Mouse (Mus musculus) heart, postnatal 14 days (tissue): Measurements from ENCODE around the gene Gm20388. TPM values are rescaled to one million over a fixed set of nuclear protein-coding genes. Genes with fewer than 3 reads are reported as not detected.

Source experiments
- DNase-seq, 2 experiments: peaks; one replicate each; pipeline ENCODE4 v3.0.0; 2021 to 2022
- intact Hi-C: fragments of 180-260 bp; cut with DNase I; formaldehyde crosslinking; loops from one replicate; pipeline ENCODE4 v1.15.1; 2025
- total RNA-seq, 2 experiments: library from RNA; stranded (reverse); gene quantifications; 2 replicates each; pipeline ENCODE4 v1.2.3; 2021

The Gm20388 gene
- total RNA-seq, 2 experiments from 2014 or later = 0.24 TPM; not detected in 1

GRCm38 (mm10) chr8:120004154-120004702 lies 93.6 kb downstream of the Gm20388 start:
- intact Hi-C loops = no loop called here
- DNase-seq = peak; percentile 60 to 65

- no peak for DNase-seq
- intact Hi-C loops = no loop called here
These were observed 94.2 kb downstream of the Gm20388 start for GRCm38 (mm10) chr8:120004705-120005381.

- intact Hi-C loops = no loop called here
- DNase-seq = peak in 1 of 2 experiments; percentile 44
These were observed 96.1 kb downstream of the Gm20388 start for GRCm38 (mm10) chr8:120006645-120007160.

- DNase-seq = no peak
- intact Hi-C loops = no loop called here
These were observed 96.5 kb downstream of the Gm20388 start for GRCm38 (mm10) chr8:120007178-120007577.

- DNase-seq = no peak
- intact Hi-C loops = no loop called here
These were observed 98.6 kb downstream of the Gm20388 start for GRCm38 (mm10) chr8:120009284-120009683.

- no peak for DNase-seq
- intact Hi-C loops = no loop called here
These were observed 101.8 kb downstream of the Gm20388 start for GRCm38 (mm10) chr8:120012491-120012890.

GRCm38 (mm10) chr8:120012927-120013326 lies 102.3 kb downstream of the Gm20388 start:
- intact Hi-C loops = no loop called here
- no peak for DNase-seq

- DNase-seq = no peak
- intact Hi-C loops = no loop called here
These were observed 103.8 kb downstream of the Gm20388 start for GRCm38 (mm10) chr8:120014267-120015023.

GRCm38 (mm10) chr8:120015916-120016315 lies 105.3 kb downstream of the Gm20388 start:
- intact Hi-C loops = no loop called here
- DNase-seq = no peak

GRCm38 (mm10) chr8:120016424-120016823 lies 105.8 kb downstream of the Gm20388 start:
- DNase-seq = no peak
- intact Hi-C loops = no loop called here

- intact Hi-C loops = no loop called here
- no peak for DNase-seq
These were observed 106.7 kb downstream of the Gm20388 start for GRCm38 (mm10) chr8:120017349-120017748.

- DNase-seq = no peak
- intact Hi-C loops = no loop called here
These were observed 107.1 kb downstream of the Gm20388 start for GRCm38 (mm10) chr8:120017786-120018185.

GRCm38 (mm10) chr8:120018379-120018778 lies 107.7 kb downstream of the Gm20388 start:
- DNase-seq = no peak
- intact Hi-C loops = no loop called here

GRCm38 (mm10) chr8:120019297-120019696 lies 108.7 kb downstream of the Gm20388 start:
- intact Hi-C loops = no loop called here
- DNase-seq = no peak

GRCm38 (mm10) chr8:120020298-120020697 lies 109.7 kb downstream of the Gm20388 start:
- intact Hi-C loops = no loop called here
- no peak for DNase-seq

- intact Hi-C loops = no loop called here
- no peak for DNase-seq
These were observed 115.6 kb downstream of the Gm20388 start for GRCm38 (mm10) chr8:120026199-120026598.

GRCm38 (mm10) chr8:120026991-120027390 lies 116.3 kb downstream of the Gm20388 start:
- intact Hi-C loops = no loop called here
- DNase-seq = no peak

- intact Hi-C loops = no loop called here
- DNase-seq = no peak
These were observed 119.8 kb downstream of the Gm20388 start for GRCm38 (mm10) chr8:120030447-120030846.

- no peak for DNase-seq
- intact Hi-C loops = no loop called here
These were observed 122.0 kb downstream of the Gm20388 start for GRCm38 (mm10) chr8:120032549-120033208.

GRCm38 (mm10) chr8:120034471-120034870 lies 123.8 kb downstream of the Gm20388 start:
- intact Hi-C loops = no loop called here
- no peak for DNase-seq

GRCm38 (mm10) chr8:120036111-120036510 lies 125.5 kb downstream of the Gm20388 start:
- DNase-seq = no peak

More at GRCm38 (mm10) chr8:120036111-120036510, 125.5 kb downstream of the Gm20388 start:
- intact Hi-C loops = no loop called here
